Mouse (Mus musculus) spleen, postnatal 14 days (tissue): ENCODE data around the gene Ccdc54.

ENCODE experiments used
- DNase-seq, 2 experiments: peaks; one replicate each; pipeline ENCODE4 v3.0.0; 2021 to 2022; ENCODE audit warnings: low spot score in 2 of 2

Gene Ccdc54

DNA sequence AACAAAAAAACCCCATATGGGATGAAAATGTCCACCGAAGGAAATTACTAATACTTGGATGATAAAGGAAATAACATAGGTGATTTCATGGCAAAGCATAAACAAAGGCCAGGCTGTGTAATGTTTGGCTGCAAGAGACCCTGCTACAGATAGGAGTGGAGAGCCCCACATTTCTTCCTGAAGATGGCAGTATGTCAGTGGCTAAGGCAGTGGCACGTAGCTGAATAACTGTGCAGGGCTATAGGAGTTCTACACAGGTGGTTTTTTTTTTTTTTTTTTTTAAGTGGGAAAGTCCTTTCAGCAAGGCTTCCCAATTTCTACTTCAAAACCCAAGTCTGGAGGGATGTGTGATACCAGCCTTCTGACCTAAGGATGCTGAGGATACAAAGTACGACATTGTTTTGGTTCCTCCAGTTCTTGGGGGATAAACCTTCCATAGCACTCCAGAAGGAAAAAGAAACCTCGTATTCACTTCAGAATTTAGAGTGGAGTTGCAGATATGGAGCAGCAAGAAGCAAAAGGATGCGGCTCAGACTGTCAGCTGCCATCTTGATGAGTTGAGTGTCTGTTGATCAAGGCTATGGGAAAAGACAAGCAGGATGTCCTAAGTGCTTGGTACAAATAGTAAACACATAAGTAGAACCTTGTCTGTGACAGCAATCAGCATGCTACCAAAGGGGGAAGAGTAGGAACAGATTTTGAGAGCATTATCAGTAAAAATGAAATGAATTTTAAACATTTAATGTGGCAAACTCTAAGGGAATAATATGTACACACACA, 48.2 kb downstream of the Ccdc54 start:
- DNase-seq = no peak
